Mouse (Mus musculus) embryonic facial prominence, embryonic 14.5 days (tissue): ENCODE measurements around the gene Rtel1. TPM values are rescaled to one million over a fixed set of nuclear protein-coding genes. Genes with fewer than 3 reads are reported as not detected.

ENCODE experiments used
- ATAC-seq: fragments of 200-750 bp; cut with Nextera tagmentation; 2 replicates; pipeline ENCODE4 v1.8.0; 2017; ENCODE audit warnings: low read depth, moderate number of reproducible peaks, moderate TSS enrichment
- DNase-seq: peaks from one replicate; pipeline ENCODE4 v3.0.0-alpha.2; 2015; ENCODE audit warnings: low spot score
- H3K27ac ChIP-seq: fragments of 300-500 bp; sonication (generic); replicated peaks from 2 replicates; pipeline ENCODE4 v1.5.1; 2014; ENCODE audit warnings: low read depth, mild to moderate bottlenecking, low read length, moderate library complexity
- H3K27me3 ChIP-seq: fragments of 300-500 bp; sonication (generic); replicated peaks from 2 replicates; pipeline ENCODE4 v1.6.1; 2014; ENCODE audit warnings: low read length; ENCODE audit not compliant: control insufficient read depth, insufficient read depth
- H3K36me3 ChIP-seq: fragments of 300-500 bp; sonication (generic); 2 replicates; pipeline ENCODE4 v1.6.1; 2014; ENCODE audit warnings: low read length, mixed read lengths; ENCODE audit not compliant: control insufficient read depth, insufficient read depth
- H3K4me1 ChIP-seq: fragments of 300-500 bp; sonication (generic); 2 replicates; pipeline ENCODE4 v1.6.1; 2014; ENCODE audit warnings: antibody characterized with exemption, low read length; ENCODE audit not compliant: control insufficient read depth, insufficient read depth
- H3K4me2 ChIP-seq: fragments of 300-500 bp; sonication (generic); 2 replicates; pipeline ENCODE4 v1.6.1; 2014; ENCODE audit warnings: low read depth, mild to moderate bottlenecking, low read length, moderate library complexity, mixed read lengths
- H3K4me3 ChIP-seq: fragments of 300-500 bp; sonication (generic); 2 replicates; pipeline ENCODE4 v1.5.1; 2014; ENCODE audit warnings: low read depth, mild to moderate bottlenecking, low read length
- H3K9ac ChIP-seq: fragments of 300-500 bp; sonication (generic); 2 replicates; pipeline ENCODE4 v1.6.1; 2014; ENCODE audit warnings: low read depth, mild to moderate bottlenecking, low read length, moderate library complexity, mixed read lengths
- H3K9me3 ChIP-seq: fragments of 300-500 bp; sonication (generic); 2 replicates; pipeline ENCODE4 v1.6.1; 2016; ENCODE audit warnings: low read length; ENCODE audit not compliant: control insufficient read depth
- WGBS: fragments of 180-500 bp; shearing (Covaris S2); extraction: QIAGEN DNeasy Blood & Tissue Kit; methylation state at CpG from one replicate; pipeline ENCODE4 v1.1.7; 2014; 5-methylcytosine and 5-hydroxymethylcytosine counted together
- polyA plus RNA-seq: library from polyadenylated mRNA; unstranded; fragments of >200 nt; fragmentation: Nextera tagmentation; extraction: Ambion mirVana; gene quantifications from 2 replicates; pipeline ENCODE4 v1.2.1, GENCODE M21; 2014

The Rtel1 gene
- polyA plus RNA-seq, 1 experiment from 2014 or later: 37.1 TPM

GRCm38 (mm10) chr2:181385885-181386284, 66.3 kb downstream of the Rtel1 start:
- WGBS: 71% methylated on average over 3 of the region's 3 CpGs
- Histone ChIP-seq H3K36me3 (peaks cover 41% of the 10 kb centered on the region), H3K27ac (no peak overlapping the region)

GRCm38 (mm10) chr2:181386663-181387210, 67.2 kb downstream of the Rtel1 start:
- Histone ChIP-seq H3K9ac (no peak overlapping the region), H3K9me3 (no peaks in the 10 kb centered on the region), H3K27me3 (no peaks in the 10 kb centered on the region), H3K4me3 (no peak overlapping the region), H3K4me2 (no peak overlapping the region), H3K36me3 (peaks cover 35% of the 10 kb centered on the region), H3K4me1 (no peaks in the 10 kb centered on the region), H3K27ac (no peak overlapping the region)
- DNase-seq (no peak), ATAC-seq (0 out of 2 replicates have a peak, but pooled peaks have one; percentile 5)
- 73% methylated on average over 3 of the region's 4 CpGs for WGBS

More at GRCm38 (mm10) chr2:181385885-181386284, 66.3 kb downstream of the Rtel1 start:
- ATAC-seq: no peak
- no peak for DNase-seq
- no peaks in the 10 kb centered on the region for H3K27me3 ChIP-seq
- H3K4me2 ChIP-seq: no peak overlapping the region
- no peak overlapping the region for H3K9ac ChIP-seq
- no peak overlapping the region for H3K4me3 ChIP-seq
- H3K9me3 ChIP-seq: no peaks in the 10 kb centered on the region
- H3K4me1 ChIP-seq: no peaks in the 10 kb centered on the region

- no peak overlapping the region for H3K4me3 ChIP-seq
- no peaks in the 10 kb centered on the region for H3K9me3 ChIP-seq
- H3K9ac ChIP-seq: no peak overlapping the region
- no peaks in the 10 kb centered on the region for H3K27me3 ChIP-seq
- no peak for ATAC-seq
- no peak overlapping the region for H3K27ac ChIP-seq
- H3K4me1 ChIP-seq: no peaks in the 10 kb centered on the region
- peaks cover 3% of the 10 kb centered on the region; the same call in 1 of the 2 replicates for H3K36me3 ChIP-seq
- 70% methylated on average over 4 of the region's 4 CpGs for WGBS
- no peak for DNase-seq
- H3K4me2 ChIP-seq: no peak overlapping the region
Observed at GRCm38 (mm10) chr2:181390136-181390870, 70.8 kb downstream of the Rtel1 start.

GRCm38 (mm10) chr2:181391022-181391421, 71.5 kb downstream of the Rtel1 start:
- no peak overlapping the region for H3K9ac ChIP-seq
- H3K4me1 ChIP-seq: no peaks in the 10 kb centered on the region
- 90% methylated on average over 15 of the region's 15 CpGs for WGBS
- H3K27ac ChIP-seq: no peak overlapping the region
- no peak for ATAC-seq
- H3K9me3 ChIP-seq: no peaks in the 10 kb centered on the region
- no peak for DNase-seq
- H3K36me3 ChIP-seq: peaks cover 3% of the 10 kb centered on the region; the same call in 1 of the 2 replicates
- H3K27me3 ChIP-seq: no peaks in the 10 kb centered on the region
- no peak overlapping the region for H3K4me3 ChIP-seq
- no peak overlapping the region for H3K4me2 ChIP-seq

- Histone ChIP-seq H3K4me3 (no peak overlapping the region), H3K9me3 (no peaks in the 10 kb centered on the region), H3K4me2 (no peak overlapping the region), H3K9ac (no peak overlapping the region), H3K27me3 (no peaks in the 10 kb centered on the region), H3K4me1 (no peaks in the 10 kb centered on the region), H3K27ac (no peak overlapping the region), H3K36me3 (peaks cover 3% of the 10 kb centered on the region; the same call in 1 of the 2 replicates)
- ATAC-seq (no peak), DNase-seq (no peak)
- WGBS: 63% methylated on average over 2 of the region's 2 CpGs
Observed at GRCm38 (mm10) chr2:181391541-181391940, 72.0 kb downstream of the Rtel1 start.

- Histone ChIP-seq H3K9me3 (no peaks in the 10 kb centered on the region), H3K4me3 (no peak overlapping the region), H3K27me3 (no peaks in the 10 kb centered on the region), H3K27ac (no peak overlapping the region), H3K4me2 (no peak overlapping the region), H3K9ac (no peak overlapping the region), H3K36me3 (peaks cover 3% of the 10 kb centered on the region; the same call in 1 of the 2 replicates), H3K4me1 (no peaks in the 10 kb centered on the region)
- peak; percentile 76 for ATAC-seq
- peak; percentile 92 for DNase-seq
- WGBS: 26% methylated on average over 4 of the region's 4 CpGs
Observed at GRCm38 (mm10) chr2:181392600-181393213, 73.2 kb downstream of the Rtel1 start.

GRCm38 (mm10) chr2:181394086-181394485, 74.5 kb downstream of the Rtel1 start:
- Histone ChIP-seq H3K4me2 (no peak overlapping the region), H3K27ac (no peak overlapping the region), H3K9me3 (no peaks in the 10 kb centered on the region), H3K36me3 (peaks cover 3% of the 10 kb centered on the region; the same call in 1 of the 2 replicates), H3K27me3 (no peaks in the 10 kb centered on the region), H3K4me3 (no peak overlapping the region), H3K9ac (no peak overlapping the region), H3K4me1 (no peaks in the 10 kb centered on the region)
- ATAC-seq: no peak
- no peak for DNase-seq
- WGBS: 93% methylated on average over 3 of the region's 3 CpGs

- ATAC-seq: no peak
- DNase-seq: no peak
- H3K9ac ChIP-seq: no peak overlapping the region
- no peaks in the 10 kb centered on the region for H3K27me3 ChIP-seq
- no peaks in the 10 kb centered on the region for H3K36me3 ChIP-seq
- no peaks in the 10 kb centered on the region for H3K9me3 ChIP-seq
- no peak overlapping the region for H3K4me3 ChIP-seq
- H3K4me1 ChIP-seq: no peaks in the 10 kb centered on the region
- no peak overlapping the region for H3K27ac ChIP-seq
- H3K4me2 ChIP-seq: no peak overlapping the region
- 82% methylated on average over 5 of the region's 5 CpGs for WGBS
Observed at GRCm38 (mm10) chr2:181397207-181397761, 77.7 kb downstream of the Rtel1 start.
